Mouse (Mus musculus): Measurements from ENCODE around the gene Rbp1. TPM values are rescaled to one million over a fixed set of nuclear protein-coding genes. Genes with fewer than 3 reads are reported as not detected.

The Rbp1 gene
- total RNA-seq, 2 experiments from 2014 or later, result 13.2 to 20.9 TPM

- DNase-seq, result no peak
Measured at GRCm38 (mm10) chr9:98492212-98492611, 69.5 kb downstream of the Rbp1 start.

GRCm38 (mm10) chr9:98492821-98493220 is 70.1 kb downstream of the Rbp1 start:
- DNase-seq, result no peak

Other genes starting within 250 kb of the Rbp1 start
- 10 to 100 TPM; 12.5 to 14.5 TPM for gene Nmnat3, start 135.5 kb upstream of the Rbp1 start, total RNA-seq (2021)
- gene Rbp2, start 63.2 kb downstream of the Rbp1 start, total RNA-seq (2021), result 1 to 10 TPM in 1 of 2 experiments, under 1 TPM in 1; 0.48 to 1.4 TPM
- 100 to 1,000 TPM; 111 to 114 TPM for gene Copb2, start 140.8 kb downstream of the Rbp1 start, total RNA-seq (2021)
- 10 to 100 TPM; 55.1 to 59.4 TPM for gene Mrps22, start 178.7 kb downstream of the Rbp1 start, total RNA-seq (2021)

All from adrenal gland, postnatal 10 days (tissue).